Mouse (Mus musculus) adrenal gland, adult (tissue): ENCODE results near the gene Wfdc10.

Experiments
- DNase-seq, 2 experiments: peaks; one replicate each; pipeline ENCODE4 v3.0.0; 2022 to 2023; ENCODE audit warnings: low spot score in 1 of 2; ENCODE audit not compliant: inconsistent age in 2 of 2

Wfdc10 gene

GRCm38 (mm10) chr2:164700959-164701358 lies 45.1 kb downstream of the Wfdc10 start:
- DNase-seq, result no peak

GRCm38 (mm10) chr2:164701761-164702160 lies 45.9 kb downstream of the Wfdc10 start:
- no peak for DNase-seq

DNA sequence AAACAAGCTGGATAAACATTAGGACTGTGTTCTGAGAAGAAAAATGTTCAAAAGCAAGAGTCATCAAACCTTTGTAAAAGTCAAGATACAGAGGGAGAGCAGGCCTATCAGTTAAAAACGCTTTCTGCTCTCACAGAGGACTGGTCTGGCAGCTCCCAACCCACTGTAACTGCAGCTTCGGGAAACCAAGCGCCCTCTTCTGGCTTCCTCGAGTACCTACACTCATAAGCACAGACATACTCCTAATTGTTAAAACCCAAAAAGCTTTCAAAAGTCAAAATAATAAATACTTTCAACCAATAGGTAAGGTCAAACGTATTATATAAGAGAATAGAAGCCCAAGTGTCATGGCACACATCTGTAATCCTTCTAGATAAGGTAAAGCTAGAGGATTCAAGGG lies 48.4 kb downstream of the Wfdc10 start:
- DNase-seq, result no peak

GRCm38 (mm10) chr2:164705328-164705727 lies 49.5 kb downstream of the Wfdc10 start:
- DNase-seq, result no peak

DNA sequence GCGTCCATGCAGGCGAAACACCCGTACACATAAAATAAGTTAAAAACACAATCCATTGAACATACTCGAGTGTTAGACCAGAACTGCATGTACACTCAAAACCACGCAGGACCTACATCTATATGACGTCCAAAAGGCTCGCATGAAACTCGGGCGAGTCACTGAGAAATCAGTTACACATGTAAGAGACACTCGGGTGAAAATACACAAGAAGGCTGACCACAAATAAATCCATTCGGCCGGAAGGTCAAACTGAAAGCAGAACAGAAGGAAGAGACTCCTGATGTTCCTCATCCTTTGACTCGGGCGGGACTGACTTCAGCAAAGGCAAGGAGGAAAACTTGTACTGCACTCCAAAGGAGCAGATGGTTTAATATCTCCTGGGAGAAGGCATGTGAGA lies 50.1 kb downstream of the Wfdc10 start:
- no peak for DNase-seq
